Mouse (Mus musculus): ENCODE results near the gene Nbas. TPM values are rescaled to one million over a fixed set of nuclear protein-coding genes. Genes with fewer than 3 reads are reported as not detected.

Nbas gene
- polyA plus RNA-seq, 1 experiment = 12.3 TPM

DNA sequence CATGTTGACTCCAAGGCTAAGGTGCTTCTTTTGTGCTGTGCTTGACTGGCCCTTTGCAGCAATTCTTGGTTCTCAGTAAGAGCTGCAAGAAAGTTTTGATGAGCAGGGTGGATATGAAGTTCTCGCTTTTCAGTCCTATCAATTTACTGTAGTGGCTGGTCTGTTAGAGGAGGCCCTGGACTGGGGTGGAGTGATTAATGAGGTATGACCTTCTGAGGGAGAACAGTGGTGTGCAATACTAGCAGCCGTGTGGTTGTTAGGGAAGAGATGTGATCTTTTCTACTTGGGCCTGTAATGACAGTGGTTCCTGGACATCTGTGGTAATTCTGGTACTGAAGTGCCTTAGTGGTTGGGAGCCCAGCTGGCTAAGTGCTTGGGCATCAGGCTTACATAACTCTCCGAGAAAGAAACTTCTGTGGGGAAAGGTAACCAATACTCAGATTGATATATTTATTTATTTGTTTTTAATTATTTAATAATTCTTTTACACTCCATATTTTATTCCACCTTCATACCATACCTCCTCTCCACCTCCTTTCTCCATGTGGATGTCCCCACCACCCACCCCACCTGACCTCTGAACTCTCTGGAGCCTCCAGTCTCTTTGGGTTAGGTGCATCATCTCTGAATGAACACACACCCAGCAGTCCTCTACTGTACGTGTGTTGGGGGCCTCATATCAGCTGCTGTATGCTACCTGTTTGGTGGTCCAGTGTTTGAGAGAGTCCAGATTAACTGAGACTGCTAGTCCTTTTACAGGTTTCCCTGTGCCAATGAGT is 175.9 kb downstream of the Nbas start:
- no peak overlapping the region for H3K4me3 ChIP-seq (ENCODE audit: control insufficient read depth, insufficient read depth, low read length)
- no peaks in the 10 kb centered on the region for H3K36me3 ChIP-seq (ENCODE audit: control insufficient read depth, insufficient read depth, low read length)
- WGBS = 96% methylated on average over 4 of the region's 4 CpGs
- no peak for TF ChIP-seq CTCF (IDR thresholded peaks at IDR 0.05; ENCODE audit: borderline replicate concordance, control insufficient read depth, extremely low read depth, insufficient read depth, low read length, poor library complexity)
- no peak for TF ChIP-seq POLR2A (IDR thresholded peaks at IDR 0.05; ENCODE audit: control insufficient read depth, extremely low read depth, insufficient read depth, low read length, poor library complexity)
- H3K4me1 ChIP-seq (replicated peaks; ENCODE audit: control insufficient read depth, insufficient read depth, low read length) = no peaks in the 10 kb centered on the region
- no peaks in the 10 kb centered on the region for H3K27me3 ChIP-seq (ENCODE audit: control insufficient read depth, insufficient read depth, low read length)
- no peak for DNase-seq
- H3K27ac ChIP-seq (ENCODE audit: control insufficient read depth, insufficient read depth, low read length) = no peak overlapping the region

DNA sequence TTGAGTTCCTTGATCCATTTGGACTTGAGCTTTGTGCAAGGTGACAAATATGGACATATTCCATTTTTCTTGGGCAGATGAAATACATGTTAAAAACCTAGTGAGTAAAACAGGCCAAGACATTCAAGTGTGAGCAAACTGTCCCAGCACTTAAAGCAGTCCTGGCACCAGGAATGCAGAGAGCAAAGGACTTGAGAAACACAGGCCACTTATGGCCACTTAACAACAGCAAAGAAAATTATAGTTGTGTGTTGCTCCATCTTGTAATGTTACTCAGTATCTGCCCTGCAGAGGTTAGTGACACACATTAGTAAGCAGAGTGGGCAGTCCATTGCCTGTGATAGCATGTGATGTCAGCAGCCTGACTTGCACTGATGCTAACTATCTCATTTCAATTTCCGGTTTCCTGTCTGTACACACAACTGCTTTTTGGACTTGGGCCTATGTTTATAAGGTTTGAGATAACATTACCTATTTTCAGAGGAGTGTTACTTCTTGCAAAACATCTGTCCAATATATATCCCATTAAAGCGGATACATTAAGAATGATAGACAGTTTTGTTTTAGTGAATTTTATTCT is 176.6 kb downstream of the Nbas start:
- H3K36me3 ChIP-seq (ENCODE audit: control insufficient read depth, insufficient read depth, low read length) = no peaks in the 10 kb centered on the region
- TF ChIP-seq POLR2A (IDR thresholded peaks at IDR 0.05; ENCODE audit: control insufficient read depth, extremely low read depth, insufficient read depth, low read length, poor library complexity) (no peak), CTCF (IDR thresholded peaks at IDR 0.05; ENCODE audit: borderline replicate concordance, control insufficient read depth, extremely low read depth, insufficient read depth, low read length, poor library complexity) (no peak)
- no peak overlapping the region for H3K27ac ChIP-seq (ENCODE audit: control insufficient read depth, insufficient read depth, low read length)
- WGBS = 93% methylated on average over 2 of the region's 2 CpGs
- H3K4me3 ChIP-seq (ENCODE audit: control insufficient read depth, insufficient read depth, low read length) = no peak overlapping the region
- DNase-seq = no peak
- H3K4me1 ChIP-seq (replicated peaks; ENCODE audit: control insufficient read depth, insufficient read depth, low read length) = no peaks in the 10 kb centered on the region
- H3K27me3 ChIP-seq (ENCODE audit: control insufficient read depth, insufficient read depth, low read length) = no peaks in the 10 kb centered on the region

DNA sequence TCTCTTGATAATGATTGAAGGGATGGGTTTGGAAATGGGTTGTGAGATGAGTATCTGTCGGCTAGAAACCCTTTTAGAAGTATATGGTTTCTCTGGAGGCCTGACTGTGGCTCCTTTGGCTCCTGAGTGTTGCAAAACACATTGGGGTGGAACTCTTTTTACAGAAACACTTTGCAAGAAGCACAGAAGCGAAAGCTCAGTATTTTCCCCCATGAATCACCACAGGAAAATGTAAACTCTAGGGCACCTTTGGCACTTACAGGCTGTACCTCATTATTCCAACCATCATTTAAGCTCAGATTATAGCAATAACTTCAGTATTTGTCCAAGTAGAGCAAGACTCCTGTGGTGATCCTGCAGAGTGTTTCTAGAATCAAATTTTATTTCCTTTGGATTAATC is 180.0 kb downstream of the Nbas start:
- no peaks in the 10 kb centered on the region for H3K4me1 ChIP-seq (replicated peaks; ENCODE audit: control insufficient read depth, insufficient read depth, low read length)
- H3K36me3 ChIP-seq (ENCODE audit: control insufficient read depth, insufficient read depth, low read length) = no peaks in the 10 kb centered on the region
- WGBS = 98% methylated on average over 2 of the region's 2 CpGs
- no peaks in the 10 kb centered on the region for H3K27me3 ChIP-seq (ENCODE audit: control insufficient read depth, insufficient read depth, low read length)
- no peak overlapping the region for H3K27ac ChIP-seq (ENCODE audit: control insufficient read depth, insufficient read depth, low read length)
- H3K4me3 ChIP-seq (ENCODE audit: control insufficient read depth, insufficient read depth, low read length) = no peak overlapping the region
- no peak for DNase-seq
- TF ChIP-seq POLR2A (IDR thresholded peaks at IDR 0.05; ENCODE audit: control insufficient read depth, extremely low read depth, insufficient read depth, low read length, poor library complexity) = no peak
- TF ChIP-seq CTCF (IDR thresholded peaks at IDR 0.05; ENCODE audit: borderline replicate concordance, control insufficient read depth, extremely low read depth, insufficient read depth, low read length, poor library complexity) = no peak

DNA sequence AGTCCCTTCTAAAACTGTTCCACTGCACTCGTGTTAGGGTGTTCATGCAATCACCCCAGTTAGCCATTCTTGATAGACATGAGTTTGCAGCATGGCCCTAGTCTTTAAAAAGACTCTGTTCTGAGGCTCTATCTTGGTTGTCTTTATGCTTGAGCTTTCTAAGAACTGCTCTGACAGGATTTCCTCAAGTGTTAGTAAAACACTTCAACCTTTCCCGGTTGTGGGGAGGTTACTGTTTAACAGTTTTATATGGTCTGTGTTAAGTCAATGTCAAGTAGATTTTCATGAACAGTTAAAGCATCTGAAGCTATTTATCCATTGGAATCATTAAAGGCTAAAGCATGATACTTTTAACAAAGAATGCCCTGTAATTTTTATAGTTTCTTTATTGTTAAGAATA is 183.1 kb downstream of the Nbas start:
- H3K27ac ChIP-seq (ENCODE audit: control insufficient read depth, insufficient read depth, low read length) = no peak overlapping the region
- no peak for DNase-seq

DNA sequence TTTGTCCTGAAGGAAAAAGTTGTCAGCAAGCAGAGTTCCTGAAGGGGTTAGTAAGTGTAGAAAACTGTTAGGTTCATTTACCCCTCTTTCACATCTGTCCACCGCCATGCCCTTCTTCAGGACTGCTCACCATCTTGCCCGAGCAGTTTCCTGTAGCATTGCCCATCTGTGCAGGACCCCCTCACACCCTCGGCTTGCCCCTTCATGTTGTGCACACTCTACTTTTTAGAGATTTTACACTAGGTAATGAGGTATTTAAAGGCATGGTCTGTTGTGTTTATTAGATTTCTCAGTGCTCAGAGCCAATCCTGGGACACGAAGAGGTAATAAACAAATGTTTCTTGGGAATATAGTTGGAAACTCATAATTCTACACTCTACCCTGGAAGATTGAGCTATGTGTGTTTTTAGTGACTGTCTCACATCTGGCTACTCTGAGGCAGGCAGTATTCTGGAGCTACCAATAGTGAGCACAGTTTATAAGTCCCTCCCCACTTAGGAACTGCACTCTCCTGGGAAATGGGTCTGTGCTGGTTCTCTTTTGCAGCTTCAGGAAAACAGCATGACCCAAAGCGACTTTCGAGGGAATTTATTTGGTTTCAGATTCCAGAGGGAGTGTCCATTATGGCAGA is 191.4 kb downstream of the Nbas start:
- H3K27me3 ChIP-seq (ENCODE audit: control insufficient read depth, insufficient read depth, low read length) = no peaks in the 10 kb centered on the region
- no peak for DNase-seq
- TF ChIP-seq CTCF (IDR thresholded peaks at IDR 0.05; ENCODE audit: borderline replicate concordance, control insufficient read depth, extremely low read depth, insufficient read depth, low read length, poor library complexity) (no peak), POLR2A (IDR thresholded peaks at IDR 0.05; ENCODE audit: control insufficient read depth, extremely low read depth, insufficient read depth, low read length, poor library complexity) (no peak)
- H3K27ac ChIP-seq (ENCODE audit: control insufficient read depth, insufficient read depth, low read length) = no peak overlapping the region
- WGBS = 96% methylated on average over 6 of the region's 6 CpGs
- no peak overlapping the region for H3K4me3 ChIP-seq (ENCODE audit: control insufficient read depth, insufficient read depth, low read length)
- H3K4me1 ChIP-seq (replicated peaks; ENCODE audit: control insufficient read depth, insufficient read depth, low read length) = no peaks in the 10 kb centered on the region
- H3K36me3 ChIP-seq (ENCODE audit: control insufficient read depth, insufficient read depth, low read length) = no peaks in the 10 kb centered on the region

More for the DNA sequence above, 183.1 kb downstream of the Nbas start:
- TF ChIP-seq CTCF (IDR thresholded peaks at IDR 0.05; ENCODE audit: borderline replicate concordance, control insufficient read depth, extremely low read depth, insufficient read depth, low read length, poor library complexity) = no peak
- no peak for TF ChIP-seq POLR2A (IDR thresholded peaks at IDR 0.05; ENCODE audit: control insufficient read depth, extremely low read depth, insufficient read depth, low read length, poor library complexity)
- Histone ChIP-seq H3K36me3 (ENCODE audit: control insufficient read depth, insufficient read depth, low read length) (no peaks in the 10 kb centered on the region), H3K27me3 (ENCODE audit: control insufficient read depth, insufficient read depth, low read length) (no peaks in the 10 kb centered on the region), H3K4me3 (ENCODE audit: control insufficient read depth, insufficient read depth, low read length) (no peak overlapping the region), H3K4me1 (replicated peaks; ENCODE audit: control insufficient read depth, insufficient read depth, low read length) (no peaks in the 10 kb centered on the region)
- WGBS = 86% methylated on average over 2 of the region's 2 CpGs

DNA sequence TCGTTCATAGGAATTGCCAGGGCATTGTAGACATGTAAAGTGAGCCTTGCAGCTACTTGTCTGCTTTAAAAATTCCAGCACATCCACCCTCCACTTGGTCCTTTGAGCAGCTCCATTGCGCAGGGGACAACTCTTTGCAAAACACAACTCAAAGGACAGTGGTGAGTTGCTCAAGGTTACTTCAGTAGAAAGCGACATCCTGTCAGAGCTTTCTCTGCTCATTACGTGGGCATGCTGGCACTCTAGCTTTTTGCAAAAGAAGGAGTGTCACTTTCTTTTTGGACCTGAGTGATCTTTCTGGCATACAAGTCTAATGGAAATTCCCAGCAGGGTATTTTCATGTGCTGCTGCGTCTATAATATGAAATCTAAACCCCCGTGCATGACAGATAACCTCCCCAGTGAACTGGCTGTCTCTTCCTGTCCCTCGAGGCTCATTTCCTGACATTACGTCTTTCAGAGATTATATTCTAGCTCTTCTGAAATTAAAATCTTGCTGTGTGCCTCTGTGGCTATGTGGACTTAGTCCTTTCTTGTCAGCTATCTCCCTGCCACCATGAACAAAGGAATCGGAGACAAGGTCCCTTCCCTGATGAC is 192.7 kb downstream of the Nbas start:
- WGBS = 83% methylated on average over 9 of the region's 9 CpGs
- H3K4me3 ChIP-seq (ENCODE audit: control insufficient read depth, insufficient read depth, low read length) = no peak overlapping the region
- no peaks in the 10 kb centered on the region for H3K4me1 ChIP-seq (replicated peaks; ENCODE audit: control insufficient read depth, insufficient read depth, low read length)
- no peaks in the 10 kb centered on the region for H3K36me3 ChIP-seq (ENCODE audit: control insufficient read depth, insufficient read depth, low read length)
- H3K27me3 ChIP-seq (ENCODE audit: control insufficient read depth, insufficient read depth, low read length) = no peaks in the 10 kb centered on the region
- DNase-seq = no peak
- H3K27ac ChIP-seq (ENCODE audit: control insufficient read depth, insufficient read depth, low read length) = no peak overlapping the region
- TF ChIP-seq CTCF (IDR thresholded peaks at IDR 0.05; ENCODE audit: borderline replicate concordance, control insufficient read depth, extremely low read depth, insufficient read depth, low read length, poor library complexity) = no peak
- no peak for TF ChIP-seq POLR2A (IDR thresholded peaks at IDR 0.05; ENCODE audit: control insufficient read depth, extremely low read depth, insufficient read depth, low read length, poor library complexity)
